Mouse (Mus musculus) lung, embryonic 16.5 days (tissue): ENCODE measurements around the gene Arl6ip4. TPM values are rescaled to one million over a fixed set of nuclear protein-coding genes. Genes with fewer than 3 reads are reported as not detected.

Experiments used
- ATAC-seq: fragments of 200-750 bp; cut with Nextera tagmentation; 2 replicates; pipeline ENCODE4 v1.8.0; 2017; ENCODE audit warnings: low read depth, mild to moderate bottlenecking, moderate library complexity
- H3K27ac ChIP-seq: fragments of 300-500 bp; sonication (generic); 2 replicates; pipeline ENCODE4 v1.5.1; 2014; ENCODE audit warnings: mild to moderate bottlenecking, control low read depth, low read length
- H3K27me3 ChIP-seq: fragments of 300-500 bp; sonication (generic); 2 replicates; pipeline ENCODE4 v1.6.1; 2014; ENCODE audit warnings: low read depth, low read length, mixed read lengths; ENCODE audit not compliant: control insufficient read depth, insufficient read depth
- H3K36me3 ChIP-seq: fragments of 300-500 bp; sonication (generic); 2 replicates; pipeline ENCODE4 v1.6.1; 2014; ENCODE audit warnings: low read length; ENCODE audit not compliant: control insufficient read depth, insufficient read depth
- H3K4me1 ChIP-seq: fragments of 300-500 bp; sonication (generic); replicated peaks from 2 replicates; pipeline ENCODE4 v1.6.1; 2014; ENCODE audit warnings: low read length, mixed read lengths; ENCODE audit not compliant: control insufficient read depth, insufficient read depth
- H3K4me2 ChIP-seq: fragments of 300-500 bp; sonication (generic); 2 replicates; pipeline ENCODE4 v1.6.1; 2014; ENCODE audit warnings: low read depth, low read length, control low read depth
- H3K4me3 ChIP-seq: fragments of 300-500 bp; sonication (generic); 2 replicates; pipeline ENCODE4 v1.5.1; 2014; ENCODE audit warnings: mild to moderate bottlenecking, low read length, control low read depth
- H3K9ac ChIP-seq: fragments of 300-500 bp; sonication (generic); 2 replicates; pipeline ENCODE4 v1.6.1; 2014; ENCODE audit warnings: low read length, control low read depth
- H3K9me3 ChIP-seq: fragments of 300-500 bp; sonication (generic); 2 replicates; pipeline ENCODE4 v1.6.1; 2016; ENCODE audit warnings: low read length; ENCODE audit not compliant: control insufficient read depth
- WGBS: fragments of 180-500 bp; shearing (Covaris S2); extraction: QIAGEN DNeasy Blood & Tissue Kit; methylation state at CpG from one replicate; pipeline ENCODE4 v1.1.7; 2014; 5-methylcytosine and 5-hydroxymethylcytosine counted together
- polyA plus RNA-seq: library from polyadenylated mRNA; unstranded; fragments of >200 nt; fragmentation: Nextera tagmentation; extraction: Ambion mirVana; gene quantifications from 2 replicates; pipeline ENCODE4 v1.2.1, GENCODE M21; 2015

Gene Arl6ip4
- polyA plus RNA-seq: 98.8 and 99.9 TPM in 2 replicates

DNA sequence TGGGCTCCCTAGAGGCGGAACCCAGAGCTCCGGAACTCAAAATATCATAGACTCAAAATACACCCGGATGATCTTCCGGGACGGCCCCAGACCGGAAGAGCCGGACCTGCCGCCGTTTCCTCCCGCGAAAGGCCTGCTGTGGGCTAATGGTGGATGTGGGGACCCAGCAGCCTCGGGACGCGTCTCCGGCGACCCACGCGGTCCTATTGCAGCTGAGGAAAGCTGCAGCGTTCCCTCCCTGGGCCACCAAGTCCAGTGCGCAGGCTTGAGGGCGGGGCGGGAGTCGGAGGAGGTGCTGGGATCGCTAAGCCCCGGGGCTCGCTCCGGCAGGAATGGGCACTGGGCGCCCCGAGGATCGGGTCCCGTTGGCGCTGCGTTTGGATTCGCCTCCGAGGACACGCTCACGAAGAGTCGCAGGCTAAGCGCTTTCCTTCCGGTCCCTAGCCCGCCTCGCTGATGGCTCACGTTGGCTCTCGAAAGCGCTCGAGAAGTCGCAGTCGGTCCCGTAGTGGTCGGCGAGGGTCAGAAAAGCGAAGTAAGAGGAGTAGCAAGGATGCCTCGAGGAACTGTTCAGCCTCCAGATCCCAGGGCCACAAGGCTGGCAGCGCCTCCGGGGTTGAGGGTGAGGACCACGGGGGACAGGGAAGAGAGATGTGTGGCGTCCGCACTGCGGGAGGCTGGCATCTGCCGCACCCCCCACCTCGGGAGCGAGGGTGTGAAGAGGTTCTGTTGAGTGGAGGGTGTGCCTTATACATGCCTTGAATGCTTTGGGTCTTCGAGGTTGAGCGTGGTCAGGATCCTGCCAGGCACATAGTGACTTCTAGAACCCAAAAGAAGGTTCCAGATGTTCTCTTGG is at the start of gene Arl6ip4:
TSS of gene Arl6ip4 (plus strand) at position 100 of the 856 bp plus-strand sequence.
- Histone ChIP-seq H3K4me2 (peak within 1 kb of the TSS; percentile 79), H3K4me3 (peak within 1 kb of the TSS; percentile 93), H3K9ac (peak within 1 kb of the TSS; percentile 97), H3K27me3 (no peaks in the 10 kb centered on the region), H3K27ac (peak within 1 kb of the TSS; percentile 84), H3K4me1 (peaks cover 18% of the 10 kb centered on the region), H3K9me3 (no peaks in the 10 kb centered on the region), H3K36me3 (peaks cover 29% of the 10 kb centered on the region)
- no peak for ATAC-seq
- WGBS: under 1% methylated on average over 64 of the region's 64 CpGs

DNA sequence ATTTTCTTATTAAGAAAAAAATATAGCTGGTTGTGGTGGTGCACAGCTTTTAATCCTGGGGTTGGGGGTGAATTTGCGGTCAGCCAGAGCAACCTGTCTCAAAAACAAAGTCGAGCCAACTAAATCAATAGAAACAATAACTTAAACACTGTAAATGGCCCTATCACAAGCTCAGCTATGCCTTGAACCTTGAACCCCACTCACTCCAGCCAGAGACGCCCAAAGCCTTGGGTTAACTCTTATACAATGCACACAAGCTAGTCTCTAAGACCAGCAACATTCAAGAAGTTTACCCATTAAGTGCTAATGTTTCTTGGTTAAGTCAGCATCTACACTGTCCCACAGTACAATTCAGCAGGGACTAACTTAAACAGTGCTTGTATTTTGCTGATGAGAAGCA is 46.2 kb upstream of the Arl6ip4 start:
- no peak overlapping the region for H3K4me3 ChIP-seq
- WGBS: 80% methylated on average over 3 of the region's 3 CpGs
- no peaks in the 10 kb centered on the region for H3K36me3 ChIP-seq
- no peak overlapping the region for H3K27ac ChIP-seq
- H3K27me3 ChIP-seq: no peaks in the 10 kb centered on the region
- H3K4me1 ChIP-seq: peaks cover 3% of the 10 kb centered on the region
- H3K4me2 ChIP-seq: no peak overlapping the region
- no peak overlapping the region for H3K9ac ChIP-seq
- H3K9me3 ChIP-seq: no peaks in the 10 kb centered on the region
- no peak for ATAC-seq

DNA sequence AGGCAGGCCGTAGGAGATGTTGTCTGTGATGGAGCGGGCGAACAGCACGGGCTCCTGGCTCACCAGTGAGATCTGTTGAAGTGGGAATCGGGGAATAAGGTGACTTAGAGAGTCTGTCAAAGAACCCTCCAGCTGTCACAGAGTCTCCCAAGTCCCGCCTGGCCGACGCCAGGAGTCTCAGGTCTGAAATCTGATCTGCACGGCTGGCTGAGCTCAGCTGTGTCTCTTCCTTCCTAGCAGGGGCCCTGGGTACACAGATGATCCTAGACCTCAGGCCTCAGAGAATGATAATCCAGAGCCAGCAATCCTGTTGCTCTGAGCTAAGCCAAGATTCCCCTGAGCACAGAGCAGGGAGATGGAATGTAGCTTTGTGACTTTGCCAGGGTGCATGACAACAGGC is 42.2 kb upstream of the Arl6ip4 start:
- Histone ChIP-seq H3K27me3 (no peaks in the 10 kb centered on the region), H3K4me1 (peaks cover 12% of the 10 kb centered on the region), H3K4me3 (no peak overlapping the region), H3K9me3 (no peaks in the 10 kb centered on the region), H3K4me2 (no peak overlapping the region), H3K36me3 (no peaks in the 10 kb centered on the region), H3K27ac (no peak overlapping the region), H3K9ac (no peak overlapping the region)
- ATAC-seq: no peak
- 47% methylated on average over 9 of the region's 9 CpGs for WGBS

DNA sequence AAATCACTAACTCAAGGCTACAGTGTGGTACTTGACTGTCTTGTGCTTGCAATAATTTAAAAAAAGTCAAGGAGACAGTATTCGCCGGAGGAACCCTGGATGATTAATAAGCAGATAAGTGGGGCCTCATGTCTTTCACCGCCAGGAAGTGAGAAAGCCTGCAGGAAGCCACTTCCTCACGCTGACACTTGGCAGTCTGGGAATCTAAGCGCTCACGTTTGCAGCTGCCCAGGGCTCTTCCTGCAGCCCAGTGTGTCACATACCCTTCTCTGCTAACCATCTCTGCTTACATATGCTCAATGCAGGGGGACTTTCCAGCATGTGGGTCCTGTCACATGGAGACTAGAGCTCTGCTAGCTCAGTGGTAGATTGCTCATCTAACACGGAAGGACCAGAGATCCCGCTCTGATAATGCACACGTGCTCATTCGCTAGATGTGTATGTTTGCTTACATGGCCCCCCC is 41.0 kb upstream of the Arl6ip4 start:
- Histone ChIP-seq H3K4me2 (no peak overlapping the region), H3K36me3 (no peaks in the 10 kb centered on the region), H3K27me3 (no peaks in the 10 kb centered on the region), H3K4me1 (peaks cover 16% of the 10 kb centered on the region), H3K9ac (no peak overlapping the region), H3K4me3 (no peak overlapping the region), H3K9me3 (no peaks in the 10 kb centered on the region), H3K27ac (0 out of 2 replicates have a peak overlapping the region, but pooled peaks have one; percentile 3)
- 24% methylated on average over 10 of the region's 10 CpGs for WGBS
- peak; percentile 55 for ATAC-seq

DNA sequence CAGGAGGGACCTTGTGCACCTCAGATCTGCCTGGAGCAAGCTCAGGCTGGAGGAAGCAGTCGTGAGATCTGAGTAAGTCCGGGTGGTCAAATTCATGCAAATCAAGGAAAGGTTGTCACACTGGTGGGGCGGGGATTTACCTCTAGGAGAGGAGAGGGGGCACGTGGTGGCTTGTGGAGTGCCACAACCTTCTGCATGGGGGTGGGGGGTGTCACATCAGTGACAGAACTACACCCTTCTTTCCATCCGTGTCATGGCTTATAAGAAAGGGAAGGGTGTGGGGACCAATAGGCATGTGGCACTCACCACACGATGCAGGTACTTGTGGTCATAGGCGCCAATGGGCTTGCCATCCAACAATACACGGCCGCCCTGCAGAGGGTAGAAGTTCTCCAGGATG is 40.2 kb upstream of the Arl6ip4 start:
- H3K4me2 ChIP-seq: no peak overlapping the region
- no peaks in the 10 kb centered on the region for H3K36me3 ChIP-seq
- H3K27me3 ChIP-seq: no peaks in the 10 kb centered on the region
- no peaks in the 10 kb centered on the region for H3K9me3 ChIP-seq
- no peak for ATAC-seq
- no peak overlapping the region for H3K27ac ChIP-seq
- peaks cover 16% of the 10 kb centered on the region for H3K4me1 ChIP-seq
- WGBS: 57% methylated on average over 9 of the region's 9 CpGs
- H3K9ac ChIP-seq: 0 out of 2 replicates have a peak overlapping the region, but pooled peaks have one; percentile 5
- no peak overlapping the region for H3K4me3 ChIP-seq

DNA sequence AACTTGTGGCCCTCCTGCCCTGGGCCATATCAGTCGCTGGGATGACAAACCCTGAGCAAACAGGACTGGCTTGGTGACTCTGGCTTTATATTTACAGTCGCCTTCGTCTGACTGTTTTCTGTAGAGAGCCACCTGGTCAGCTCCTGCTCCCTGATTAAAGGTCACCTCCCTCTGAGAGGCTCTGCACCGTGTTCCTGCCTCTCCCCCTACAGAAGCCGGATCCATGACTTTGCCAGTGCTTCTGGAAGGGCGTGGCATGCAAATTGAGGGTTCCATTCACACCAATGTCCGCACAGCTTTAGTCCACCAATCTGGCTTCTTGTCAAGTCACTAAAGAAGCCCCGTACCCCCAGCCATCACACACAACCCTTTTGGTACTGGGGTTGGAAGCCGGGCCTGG is 39.3 kb upstream of the Arl6ip4 start:
- H3K36me3 ChIP-seq: no peaks in the 10 kb centered on the region
- no peak overlapping the region for H3K4me3 ChIP-seq
- no peak overlapping the region for H3K4me2 ChIP-seq
- WGBS: 51% methylated on average over 9 of the region's 9 CpGs
- no peaks in the 10 kb centered on the region for H3K27me3 ChIP-seq
- H3K27ac ChIP-seq: no peak overlapping the region
- H3K4me1 ChIP-seq: peaks cover 16% of the 10 kb centered on the region
- H3K9me3 ChIP-seq: no peaks in the 10 kb centered on the region
- H3K9ac ChIP-seq: no peak overlapping the region
- no peak for ATAC-seq

DNA sequence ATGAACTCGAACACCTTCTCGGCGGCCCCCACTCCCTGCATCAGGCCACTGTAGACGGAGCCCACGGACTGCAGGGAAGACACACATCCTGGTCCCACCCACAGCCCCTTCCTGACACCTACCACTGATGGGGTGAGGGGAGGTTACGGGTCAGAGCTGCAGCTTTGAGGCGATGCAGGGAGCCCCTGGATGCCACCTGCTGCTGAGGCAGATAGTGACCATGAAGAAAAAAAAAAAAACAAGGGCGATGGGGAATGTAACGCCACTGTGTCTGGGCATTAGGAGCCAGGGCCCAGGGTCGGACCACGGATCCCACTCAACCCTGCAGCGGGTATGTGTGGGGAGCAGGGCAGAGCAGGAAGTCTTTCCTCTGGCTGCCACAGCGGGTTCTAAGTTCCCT is 38.6 kb upstream of the Arl6ip4 start:
- no peak overlapping the region for H3K27ac ChIP-seq
- no peaks in the 10 kb centered on the region for H3K9me3 ChIP-seq
- no peak overlapping the region for H3K9ac ChIP-seq
- no peaks in the 10 kb centered on the region for H3K27me3 ChIP-seq
- WGBS: 76% methylated on average over 13 of the region's 13 CpGs
- no peaks in the 10 kb centered on the region for H3K36me3 ChIP-seq
- ATAC-seq: no peak
- H3K4me3 ChIP-seq: no peak overlapping the region
- peaks cover 16% of the 10 kb centered on the region for H3K4me1 ChIP-seq
- no peak overlapping the region for H3K4me2 ChIP-seq

DNA sequence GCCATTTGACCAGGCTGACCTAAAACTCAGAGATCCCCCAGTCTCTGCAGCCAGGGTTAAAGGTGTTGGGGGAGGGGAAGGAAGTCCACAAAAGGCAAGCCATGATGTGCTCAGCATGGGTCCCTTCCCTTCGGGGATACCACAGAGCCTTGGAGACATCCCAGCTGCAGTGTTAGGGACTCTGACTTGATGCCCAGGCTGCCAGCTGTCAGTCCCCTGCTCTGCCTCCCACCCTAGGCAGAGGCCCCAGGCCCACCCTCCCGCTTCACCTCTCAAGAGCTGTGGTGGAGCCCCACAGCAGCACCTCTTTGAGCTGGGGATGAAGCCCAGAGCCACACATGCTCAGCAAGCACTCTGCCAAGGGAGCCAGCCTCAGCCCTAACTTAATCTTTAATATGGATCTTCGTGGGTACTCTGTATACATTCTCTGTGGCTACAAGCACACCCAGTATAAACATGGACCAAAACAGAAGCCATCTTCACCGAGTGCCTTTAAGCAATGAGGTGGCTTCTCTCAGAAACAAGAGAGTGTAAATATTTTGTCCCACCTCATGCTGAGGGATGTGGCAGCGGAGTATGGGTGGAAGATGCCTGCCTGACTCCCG is 37.9 kb upstream of the Arl6ip4 start:
- no peak for ATAC-seq
- 62% methylated on average over 6 of the region's 6 CpGs for WGBS
- H3K27ac ChIP-seq: no peak overlapping the region

DNA sequence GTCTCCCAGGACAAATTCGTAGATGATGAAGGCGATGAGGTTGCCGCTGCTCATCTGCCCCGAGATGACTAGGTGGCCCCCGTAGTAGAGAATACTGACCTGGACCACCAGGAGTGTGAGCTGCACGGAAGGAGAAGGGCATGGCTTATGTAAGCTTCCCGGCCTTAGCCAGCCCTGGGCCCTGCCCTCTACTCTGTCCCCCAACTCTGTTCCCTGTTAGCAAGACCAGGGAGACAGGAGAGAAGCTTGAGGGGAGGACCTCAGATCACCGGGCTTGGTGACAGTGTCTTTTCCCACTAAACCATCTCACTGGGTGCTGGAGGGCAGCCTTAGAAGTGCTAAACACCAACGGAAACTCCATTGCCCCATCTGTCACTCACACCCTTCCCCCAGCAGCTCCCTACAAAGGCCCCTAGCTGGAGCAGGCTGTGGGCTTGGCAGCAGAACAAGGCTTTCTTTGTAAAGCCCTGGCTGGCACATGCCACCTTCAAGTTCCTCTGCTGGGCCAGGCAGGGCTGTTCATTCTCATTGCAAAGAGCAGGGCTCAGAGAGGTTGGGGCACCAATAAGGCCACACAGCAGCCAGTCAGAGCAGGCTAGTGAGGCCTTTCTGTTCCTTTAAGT is 37.0 kb upstream of the Arl6ip4 start:
- 41% methylated on average over 9 of the region's 9 CpGs for WGBS
- H3K27ac ChIP-seq: 0 out of 2 replicates have a peak overlapping the region, but pooled peaks have one; percentile 5
- H3K4me1 ChIP-seq: peaks cover 16% of the 10 kb centered on the region
- peak; percentile 56; the same call in 1 of the 2 replicates for ATAC-seq
- no peak overlapping the region for H3K9ac ChIP-seq
- H3K4me3 ChIP-seq: no peak overlapping the region
- no peaks in the 10 kb centered on the region for H3K36me3 ChIP-seq
- no peaks in the 10 kb centered on the region for H3K27me3 ChIP-seq
- no peak overlapping the region for H3K4me2 ChIP-seq
- no peaks in the 10 kb centered on the region for H3K9me3 ChIP-seq

More for the DNA sequence above, 37.9 kb upstream of the Arl6ip4 start:
- Histone ChIP-seq H3K36me3 (no peaks in the 10 kb centered on the region), H3K27me3 (no peaks in the 10 kb centered on the region), H3K4me1 (peaks cover 16% of the 10 kb centered on the region), H3K4me2 (no peak overlapping the region), H3K4me3 (no peak overlapping the region), H3K9me3 (no peaks in the 10 kb centered on the region), H3K9ac (no peak overlapping the region)
